Mouse (Mus musculus): Measurements from ENCODE around the gene Zfp871. TPM values are rescaled to one million over a fixed set of nuclear protein-coding genes. Genes with fewer than 3 reads are reported as not detected.
A peak's percentile ranks its signal among the peaks of the same experiment; 100 is the strongest.

The Zfp871 gene
- total RNA-seq, 1 experiment = 21.6 TPM

- DNase-seq (ENCODE audit: low read depth, low spot score) = no peak
- Histone ChIP-seq H3K4me3 (ENCODE audit: insufficient read depth in 1 of 2, low read depth in 1 of 2, low read length in 2 of 2, poor library complexity in 1 of 2, severe bottlenecking in 1 of 2) (no peak overlapping the region), H3K9ac (ENCODE audit: insufficient read depth, low read depth, low read length, poor library complexity, severe bottlenecking) (no peak overlapping the region), H3K9me3 (ENCODE audit: control insufficient read depth, insufficient read depth, low read depth, low read length) (no peaks in the 10 kb centered on the region), H3K36me3 (ENCODE audit: control insufficient read depth, insufficient read depth, low read length, poor library complexity, severe bottlenecking) (peaks cover 13% of the 10 kb centered on the region), H3K4me1 (ENCODE audit: control insufficient read depth in 2 of 2, insufficient read depth in 2 of 2, low read length in 2 of 2, poor library complexity in 1 of 2) (peaks cover 0 to 3% of the 10 kb centered on the region in 2 experiments; a peak in 3 of 4 replicates), H3K27ac (ENCODE audit: insufficient read depth, low read depth, low read length, poor library complexity, severe bottlenecking) (no peak overlapping the region)
- no peak for TF ChIP-seq HCFC1 (IDR thresholded peaks at IDR 0.05; ENCODE audit: borderline replicate concordance, insufficient read depth, low read length)
- no peak for TF ChIP-seq MAFK (IDR thresholded peaks at IDR 0.05; ENCODE audit: insufficient read depth, low read depth, low read length)
- TF ChIP-seq ZC3H11A (IDR thresholded peaks at IDR 0.05; ENCODE audit: borderline replicate concordance, low read depth, low read length) = no peak
- TF ChIP-seq ZNF384 (IDR thresholded peaks at IDR 0.05; ENCODE audit: low read depth, low read length) = no peak
- no peak for TF ChIP-seq CHD2 (IDR thresholded peaks at IDR 0.05; ENCODE audit: low read depth, low read length)
- in situ Hi-C loops (cut with MboI; ENCODE audit: low sequenced_read_pairs in 2 of 2, unreplicated experiment in 2 of 2) = no loop called here
These were observed 2.4 kb downstream of the Zfp871 start for GRCm38 (mm10) chr17:32785656-32786055.

- H3K9ac ChIP-seq (ENCODE audit: insufficient read depth, low read depth, low read length, poor library complexity, severe bottlenecking) = no peak overlapping the region
- no peak overlapping the region for H3K4me3 ChIP-seq (ENCODE audit: insufficient read depth in 1 of 2, low read depth in 1 of 2, low read length in 2 of 2, poor library complexity in 1 of 2, severe bottlenecking in 1 of 2)
- DNase-seq (ENCODE audit: low read depth, low spot score) = no peak
- H3K4me1 ChIP-seq (ENCODE audit: control insufficient read depth in 2 of 2, insufficient read depth in 2 of 2, low read length in 2 of 2, poor library complexity in 1 of 2) = no peaks in the 10 kb centered on the region; a peak in 1 of 4 replicates
- H3K36me3 ChIP-seq (ENCODE audit: control insufficient read depth, insufficient read depth, low read length, poor library complexity, severe bottlenecking) = peaks cover 29% of the 10 kb centered on the region
- in situ Hi-C loops (cut with MboI; ENCODE audit: low sequenced_read_pairs in 2 of 2, unreplicated experiment in 2 of 2) = no loop called here
- H3K27ac ChIP-seq (ENCODE audit: insufficient read depth, low read depth, low read length, poor library complexity, severe bottlenecking) = no peak overlapping the region
- TF ChIP-seq HCFC1 (IDR thresholded peaks at IDR 0.05; ENCODE audit: borderline replicate concordance, insufficient read depth, low read length) (no peak), CHD2 (IDR thresholded peaks at IDR 0.05; ENCODE audit: low read depth, low read length) (no peak), ZNF384 (IDR thresholded peaks at IDR 0.05; ENCODE audit: low read depth, low read length) (no peak), ZC3H11A (IDR thresholded peaks at IDR 0.05; ENCODE audit: borderline replicate concordance, low read depth, low read length) (no peak), MAFK (IDR thresholded peaks at IDR 0.05; ENCODE audit: insufficient read depth, low read depth, low read length) (no peak)
- no peaks in the 10 kb centered on the region for H3K9me3 ChIP-seq (ENCODE audit: control insufficient read depth, insufficient read depth, low read depth, low read length)
These were observed 10.5 kb downstream of the Zfp871 start for GRCm38 (mm10) chr17:32777564-32777963.

DNA sequence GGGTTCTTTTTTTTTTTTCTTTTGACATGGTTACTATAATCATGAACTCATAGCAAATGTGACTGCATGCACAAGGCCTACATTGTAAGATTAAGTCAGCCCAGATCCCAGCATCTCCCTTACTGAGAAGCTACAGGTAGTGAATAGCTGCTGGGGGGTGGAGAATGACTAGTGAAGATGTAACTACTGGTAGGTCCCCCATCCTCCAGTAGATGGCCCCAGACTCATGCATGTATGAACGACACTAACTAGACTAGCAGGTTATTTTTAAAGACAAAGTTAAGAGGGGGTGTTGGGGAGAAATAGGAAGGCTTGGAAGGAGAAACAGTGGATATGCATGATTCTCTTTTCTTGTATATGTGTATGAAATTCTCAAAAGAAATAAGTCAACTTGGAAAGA lies 16.9 kb downstream of the Zfp871 start:
- H3K9me3 ChIP-seq (ENCODE audit: control insufficient read depth, insufficient read depth, low read depth, low read length) = no peaks in the 10 kb centered on the region
- H3K4me1 ChIP-seq (ENCODE audit: control insufficient read depth in 2 of 2, insufficient read depth in 2 of 2, low read length in 2 of 2, poor library complexity in 1 of 2) = peaks cover 0 to 2% of the 10 kb centered on the region in 2 experiments; a peak in 1 of 4 replicates
- peaks cover 23% of the 10 kb centered on the region for H3K36me3 ChIP-seq (ENCODE audit: control insufficient read depth, insufficient read depth, low read length, poor library complexity, severe bottlenecking)
- H3K27ac ChIP-seq (ENCODE audit: insufficient read depth, low read depth, low read length, poor library complexity, severe bottlenecking) = no peak overlapping the region
- H3K4me3 ChIP-seq (ENCODE audit: insufficient read depth in 1 of 2, low read depth in 1 of 2, low read length in 2 of 2, poor library complexity in 1 of 2, severe bottlenecking in 1 of 2) = no peak overlapping the region
- in situ Hi-C loops (cut with MboI; ENCODE audit: low sequenced_read_pairs in 2 of 2, unreplicated experiment in 2 of 2) = no loop called here
- TF ChIP-seq ZC3H11A (IDR thresholded peaks at IDR 0.05; ENCODE audit: borderline replicate concordance, low read depth, low read length) = no peak
- no peak overlapping the region for H3K9ac ChIP-seq (ENCODE audit: insufficient read depth, low read depth, low read length, poor library complexity, severe bottlenecking)
- DNase-seq (ENCODE audit: low read depth, low spot score) = no peak

- Histone ChIP-seq H3K36me3 (ENCODE audit: control insufficient read depth, insufficient read depth, low read length, poor library complexity, severe bottlenecking) (peaks cover 9% of the 10 kb centered on the region), H3K4me3 (ENCODE audit: insufficient read depth in 1 of 2, low read depth in 1 of 2, low read length in 2 of 2, poor library complexity in 1 of 2, severe bottlenecking in 1 of 2) (no peak overlapping the region), H3K27ac (ENCODE audit: insufficient read depth, low read depth, low read length, poor library complexity, severe bottlenecking) (no peak overlapping the region), H3K9ac (ENCODE audit: insufficient read depth, low read depth, low read length, poor library complexity, severe bottlenecking) (no peak overlapping the region), H3K9me3 (ENCODE audit: control insufficient read depth, insufficient read depth, low read depth, low read length) (no peaks in the 10 kb centered on the region), H3K4me1 (ENCODE audit: control insufficient read depth in 2 of 2, insufficient read depth in 2 of 2, low read length in 2 of 2, poor library complexity in 1 of 2) (0 out of 4 replicates have a peak, but pooled peaks cover 0 to 2% of the 10 kb centered on the region in 2 experiments)
- no peak for DNase-seq (ENCODE audit: low read depth, low spot score)
- no peak for TF ChIP-seq HCFC1 (IDR thresholded peaks at IDR 0.05; ENCODE audit: borderline replicate concordance, insufficient read depth, low read length)
- TF ChIP-seq ZNF384 (IDR thresholded peaks at IDR 0.05; ENCODE audit: low read depth, low read length) = no peak
- no peak for TF ChIP-seq ZC3H11A (IDR thresholded peaks at IDR 0.05; ENCODE audit: borderline replicate concordance, low read depth, low read length)
- TF ChIP-seq CHD2 (IDR thresholded peaks at IDR 0.05; ENCODE audit: low read depth, low read length) = no peak
- no peak for TF ChIP-seq MAFK (IDR thresholded peaks at IDR 0.05; ENCODE audit: insufficient read depth, low read depth, low read length)
- in situ Hi-C loops (cut with MboI; ENCODE audit: low sequenced_read_pairs in 2 of 2, unreplicated experiment in 2 of 2) = no loop called here
These were observed 21.7 kb downstream of the Zfp871 start for GRCm38 (mm10) chr17:32766422-32766821.

DNA sequence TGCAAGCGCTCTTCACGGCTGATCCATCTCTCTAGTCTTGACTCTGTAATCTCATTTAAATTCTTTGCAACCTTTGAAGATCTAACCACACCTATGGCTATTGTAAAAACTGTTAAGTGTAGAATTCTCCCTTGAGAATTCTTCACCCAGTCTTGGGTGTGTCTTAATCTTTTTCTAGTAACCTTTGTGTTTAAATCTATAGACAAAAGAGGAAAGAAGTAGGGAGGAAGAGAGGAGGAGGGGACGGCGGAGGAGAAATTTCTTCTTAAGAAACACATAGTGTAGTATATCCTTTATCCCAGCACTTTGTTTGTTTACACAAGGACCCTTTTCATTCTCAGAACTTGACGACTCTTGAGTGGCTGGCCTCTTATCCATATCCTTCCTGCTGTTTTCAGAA lies 30.8 kb downstream of the Zfp871 start:
- H3K4me1 ChIP-seq (ENCODE audit: control insufficient read depth in 2 of 2, insufficient read depth in 2 of 2, low read length in 2 of 2, poor library complexity in 1 of 2) = peaks cover 2 to 8% of the 10 kb centered on the region in 2 experiments; a peak in 1 of 4 replicates
- no peaks in the 10 kb centered on the region for H3K36me3 ChIP-seq (ENCODE audit: control insufficient read depth, insufficient read depth, low read length, poor library complexity, severe bottlenecking)
- in situ Hi-C loops (cut with MboI; ENCODE audit: low sequenced_read_pairs in 2 of 2, unreplicated experiment in 2 of 2) = no loop called here
- DNase-seq (ENCODE audit: low read depth, low spot score) = peak; percentile 63
- H3K4me3 ChIP-seq (ENCODE audit: insufficient read depth in 1 of 2, low read depth in 1 of 2, low read length in 2 of 2, poor library complexity in 1 of 2, severe bottlenecking in 1 of 2) = no peak overlapping the region
- TF ChIP-seq ZC3H11A (IDR thresholded peaks at IDR 0.05; ENCODE audit: borderline replicate concordance, low read depth, low read length) (no peak), HCFC1 (IDR thresholded peaks at IDR 0.05; ENCODE audit: borderline replicate concordance, insufficient read depth, low read length) (no peak), MAFK (IDR thresholded peaks at IDR 0.05; ENCODE audit: insufficient read depth, low read depth, low read length) (no peak), ZNF384 (IDR thresholded peaks at IDR 0.05; ENCODE audit: low read depth, low read length) (no peak), CHD2 (IDR thresholded peaks at IDR 0.05; ENCODE audit: low read depth, low read length) (no peak; the same call in 1 of the 2 replicates)
- H3K9ac ChIP-seq (ENCODE audit: insufficient read depth, low read depth, low read length, poor library complexity, severe bottlenecking) = no peak overlapping the region
- no peak overlapping the region for H3K27ac ChIP-seq (ENCODE audit: insufficient read depth, low read depth, low read length, poor library complexity, severe bottlenecking)
- no peaks in the 10 kb centered on the region for H3K9me3 ChIP-seq (ENCODE audit: control insufficient read depth, insufficient read depth, low read depth, low read length)
